Mouse (Mus musculus) hindbrain, embryonic 15.5 days (tissue): ENCODE measurements around the gene Slc12a3. TPM values are rescaled to one million over a fixed set of nuclear protein-coding genes. Genes with fewer than 3 reads are reported as not detected.
A peak's percentile ranks its signal among the peaks of the same experiment; 100 is the strongest.

ENCODE experiments used
- ATAC-seq: fragments of 200-750 bp; cut with Nextera tagmentation; 2 replicates; pipeline ENCODE4 v1.8.0; 2017; ENCODE audit warnings: low read depth, moderate number of reproducible peaks, moderate TSS enrichment; ENCODE audit not compliant: low FRiP score
- H3K27ac ChIP-seq: fragments of 300-500 bp; sonication (generic); replicated peaks from 2 replicates; pipeline ENCODE4 v1.5.1; 2015; ENCODE audit warnings: mild to moderate bottlenecking, inconsistent platforms
- H3K27me3 ChIP-seq: fragments of 300-500 bp; sonication (generic); 2 replicates; pipeline ENCODE4 v1.6.1; 2015; ENCODE audit warnings: control low read depth, inconsistent platforms
- H3K36me3 ChIP-seq: fragments of 300-500 bp; sonication (generic); 2 replicates; pipeline ENCODE4 v1.6.1; 2015; ENCODE audit warnings: control low read depth, inconsistent platforms
- H3K4me1 ChIP-seq: fragments of 300-500 bp; sonication (generic); replicated peaks from 2 replicates; pipeline ENCODE4 v1.6.1; 2015; ENCODE audit warnings: control low read depth, inconsistent platforms
- H3K4me2 ChIP-seq: fragments of 300-500 bp; sonication (generic); 2 replicates; pipeline ENCODE4 v1.6.1; 2015; ENCODE audit warnings: moderate library complexity, mild to moderate bottlenecking, inconsistent platforms
- H3K4me3 ChIP-seq: fragments of 300-500 bp; sonication (generic); 2 replicates; pipeline ENCODE4 v1.5.1; 2015; ENCODE audit warnings: mild to moderate bottlenecking, inconsistent platforms
- H3K9ac ChIP-seq: fragments of 300-500 bp; sonication (generic); 2 replicates; pipeline ENCODE4 v1.6.1; 2015; ENCODE audit warnings: inconsistent platforms
- H3K9me3 ChIP-seq: fragments of 300-500 bp; sonication (generic); 2 replicates; pipeline ENCODE4 v1.6.1; 2016; ENCODE audit warnings: control low read depth, inconsistent platforms
- WGBS: fragments of 180-500 bp; shearing (Covaris S2); methylation state at CpG from one replicate; pipeline ENCODE4 v1.1.7; 2015; 5-methylcytosine and 5-hydroxymethylcytosine counted together
- polyA plus RNA-seq: library from polyadenylated mRNA; unstranded; fragments of >200 nt; fragmentation: Nextera tagmentation; extraction: Ambion mirVana; gene quantifications from 2 replicates; pipeline ENCODE4 v1.2.1, GENCODE M21; 2015

Slc12a3 gene
- polyA plus RNA-seq, 1 experiment from 2014 or later = 0.14 TPM

DNA sequence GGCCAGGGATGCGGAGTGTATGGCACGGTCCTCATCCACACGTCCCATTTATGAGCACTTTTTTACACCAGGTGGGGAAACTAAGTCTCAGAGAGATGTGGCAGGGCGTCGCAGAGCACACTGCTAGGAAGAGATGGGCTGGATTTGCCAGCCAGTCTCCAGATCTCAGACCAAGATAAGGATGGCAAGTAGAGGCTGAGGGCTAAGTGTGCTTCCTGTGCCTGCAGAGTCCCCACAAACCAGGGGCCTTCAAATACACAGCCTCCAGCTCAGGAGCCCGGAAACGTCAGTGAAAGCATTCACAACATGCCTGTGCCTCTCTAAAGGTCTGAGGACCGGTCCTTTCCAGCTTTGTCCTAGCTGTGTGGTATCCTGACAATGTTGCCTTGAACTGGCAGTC, 8.6 kb downstream of the Slc12a3 start:
- Histone ChIP-seq H3K27ac (no peak overlapping the region), H3K4me2 (no peak overlapping the region), H3K27me3 (no peaks in the 10 kb centered on the region), H3K4me3 (no peak overlapping the region), H3K9me3 (no peaks in the 10 kb centered on the region), H3K4me1 (no peaks in the 10 kb centered on the region), H3K36me3 (no peaks in the 10 kb centered on the region), H3K9ac (no peak overlapping the region)
- 89% methylated on average over 8 of the region's 8 CpGs for WGBS
- ATAC-seq = no peak

DNA sequence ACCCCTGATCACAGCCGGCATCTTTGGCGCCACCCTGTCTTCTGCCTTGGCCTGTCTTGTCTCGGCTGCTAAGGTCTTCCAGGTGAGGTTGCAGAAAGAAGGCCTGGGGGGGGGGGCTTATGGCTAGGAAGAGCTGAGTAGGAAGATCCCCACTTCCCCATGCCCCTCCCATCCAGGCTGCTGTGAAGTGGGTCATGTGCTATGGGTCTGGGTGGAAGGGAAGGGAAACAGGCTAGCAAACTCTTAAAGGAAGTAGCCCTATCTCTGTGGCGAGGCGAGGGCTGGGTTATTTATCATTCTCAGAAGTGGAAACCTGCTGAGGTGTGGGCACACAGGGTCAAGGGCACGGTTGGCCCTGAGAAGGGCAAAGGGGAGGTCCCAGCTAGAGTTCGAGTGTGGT, 11.8 kb downstream of the Slc12a3 start:
- no peak overlapping the region for H3K4me2 ChIP-seq
- H3K36me3 ChIP-seq = no peaks in the 10 kb centered on the region
- H3K4me3 ChIP-seq = no peak overlapping the region
- ATAC-seq = no peak
- no peak overlapping the region for H3K9ac ChIP-seq
- no peaks in the 10 kb centered on the region for H3K9me3 ChIP-seq
- H3K4me1 ChIP-seq = no peaks in the 10 kb centered on the region
- no peak overlapping the region for H3K27ac ChIP-seq
- 83% methylated on average over 7 of the region's 7 CpGs for WGBS
- H3K27me3 ChIP-seq = no peaks in the 10 kb centered on the region

DNA sequence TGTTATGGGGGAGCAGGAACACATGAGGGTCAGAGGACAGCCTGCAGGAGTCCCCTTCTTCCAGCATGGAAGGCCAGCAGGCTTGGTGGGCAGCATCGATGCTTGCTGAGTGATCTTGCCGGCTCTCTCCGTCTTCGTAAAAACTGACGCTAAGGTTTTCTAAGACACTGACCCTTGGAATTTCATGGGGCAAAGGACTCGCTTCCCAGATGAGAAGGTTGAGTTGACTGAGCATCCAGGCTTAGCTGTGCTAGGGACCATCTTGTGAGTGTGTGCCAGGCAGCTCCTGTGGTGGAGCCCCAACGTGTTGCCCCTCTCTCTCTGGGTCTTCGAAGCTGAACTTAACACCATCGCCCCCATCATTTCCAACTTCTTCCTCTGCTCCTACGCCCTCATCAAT, 13.7 kb downstream of the Slc12a3 start:
- H3K36me3 ChIP-seq = no peaks in the 10 kb centered on the region
- whole genome bisulfite sequencing = 89% methylated on average over 10 of the region's 10 CpGs
- H3K9me3 ChIP-seq = no peaks in the 10 kb centered on the region
- H3K4me1 ChIP-seq = no peaks in the 10 kb centered on the region
- no peak overlapping the region for H3K4me3 ChIP-seq
- ATAC-seq = no peak
- no peak overlapping the region for H3K4me2 ChIP-seq
- no peak overlapping the region for H3K27ac ChIP-seq
- H3K27me3 ChIP-seq = no peaks in the 10 kb centered on the region
- no peak overlapping the region for H3K9ac ChIP-seq

DNA sequence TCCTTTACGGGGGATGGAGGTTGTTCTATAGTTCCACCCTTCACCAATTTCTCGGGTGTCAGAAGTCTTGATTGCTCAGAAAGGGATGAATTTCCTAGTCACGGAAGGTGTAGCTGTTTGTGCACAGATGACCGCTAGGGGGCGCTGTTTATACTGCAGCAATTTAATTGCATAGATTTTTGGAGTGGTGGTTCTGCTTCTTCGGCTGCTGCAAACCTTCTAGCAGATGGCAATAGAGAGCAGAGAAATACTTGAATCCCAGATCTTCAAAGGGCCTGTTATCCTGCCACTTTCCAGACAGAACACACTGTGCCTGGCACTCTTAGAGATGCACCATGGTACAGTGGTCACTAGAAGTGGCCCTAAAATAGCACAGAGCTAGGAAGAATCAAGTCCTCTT, 14.3 kb downstream of the Slc12a3 start:
- Histone ChIP-seq H3K27ac (no peak overlapping the region), H3K9ac (no peak overlapping the region), H3K27me3 (no peaks in the 10 kb centered on the region), H3K4me1 (no peaks in the 10 kb centered on the region), H3K9me3 (no peaks in the 10 kb centered on the region), H3K4me3 (no peak overlapping the region), H3K4me2 (no peak overlapping the region), H3K36me3 (no peaks in the 10 kb centered on the region)
- no peak for ATAC-seq
- WGBS = 7% methylated on average over 6 of the region's 6 CpGs

DNA sequence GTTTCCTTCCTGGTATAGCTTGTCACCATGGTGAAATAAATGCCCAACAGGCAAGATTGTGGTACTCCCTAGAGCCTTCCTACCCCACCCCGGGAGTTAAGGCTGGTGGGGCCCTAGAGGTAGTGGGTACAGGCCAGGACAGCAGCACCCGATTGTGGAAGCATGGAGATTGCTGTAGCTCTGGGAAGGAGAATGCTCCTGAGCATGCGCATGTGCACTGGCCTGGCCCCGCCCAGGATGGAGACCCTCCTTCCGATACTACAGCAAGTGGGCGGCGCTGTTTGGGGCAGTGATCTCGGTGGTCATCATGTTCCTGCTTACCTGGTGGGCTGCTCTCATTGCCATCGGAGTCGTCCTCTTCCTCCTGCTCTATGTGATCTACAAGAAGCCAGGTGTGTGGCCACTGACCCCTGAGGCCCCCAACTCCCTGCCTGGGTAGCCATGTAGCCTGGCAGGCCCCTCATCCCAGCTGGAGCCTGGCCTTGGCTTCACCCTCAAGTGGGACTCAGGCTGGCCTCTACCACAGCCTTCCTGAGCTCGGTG, 14.8 kb downstream of the Slc12a3 start:
- Histone ChIP-seq H3K4me2 (no peak overlapping the region), H3K27ac (no peak overlapping the region), H3K9me3 (no peaks in the 10 kb centered on the region), H3K9ac (no peak overlapping the region), H3K27me3 (no peaks in the 10 kb centered on the region), H3K36me3 (no peaks in the 10 kb centered on the region), H3K4me3 (no peak overlapping the region), H3K4me1 (no peaks in the 10 kb centered on the region)
- ATAC-seq = no peak
- WGBS = 82% methylated on average over 11 of the region's 11 CpGs

DNA sequence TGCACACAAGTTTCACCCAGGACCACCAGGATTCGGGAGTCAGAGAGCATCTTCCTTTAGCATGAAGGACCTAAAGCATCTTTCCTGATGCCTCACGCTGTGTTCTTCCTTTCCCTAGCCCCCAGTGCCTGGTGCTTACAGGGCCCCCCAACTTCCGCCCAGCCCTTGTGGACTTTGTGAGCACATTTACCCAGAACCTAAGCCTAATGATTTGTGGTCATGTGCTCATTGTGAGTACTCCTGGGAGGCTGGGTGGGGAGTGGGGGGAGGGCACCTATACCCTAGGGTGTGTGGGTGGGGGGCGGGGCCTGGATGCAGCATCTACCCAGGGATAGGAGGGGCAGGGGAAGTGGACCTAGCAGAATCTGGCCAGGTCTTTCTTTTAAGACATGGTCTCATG, 16.7 kb downstream of the Slc12a3 start:
- 91% methylated on average over 4 of the region's 4 CpGs for WGBS
- Histone ChIP-seq H3K4me3 (no peak overlapping the region), H3K27ac (no peak overlapping the region), H3K27me3 (no peaks in the 10 kb centered on the region), H3K9ac (no peak overlapping the region), H3K36me3 (no peaks in the 10 kb centered on the region), H3K9me3 (no peaks in the 10 kb centered on the region), H3K4me1 (no peaks in the 10 kb centered on the region), H3K4me2 (no peak overlapping the region)
- no peak for ATAC-seq

DNA sequence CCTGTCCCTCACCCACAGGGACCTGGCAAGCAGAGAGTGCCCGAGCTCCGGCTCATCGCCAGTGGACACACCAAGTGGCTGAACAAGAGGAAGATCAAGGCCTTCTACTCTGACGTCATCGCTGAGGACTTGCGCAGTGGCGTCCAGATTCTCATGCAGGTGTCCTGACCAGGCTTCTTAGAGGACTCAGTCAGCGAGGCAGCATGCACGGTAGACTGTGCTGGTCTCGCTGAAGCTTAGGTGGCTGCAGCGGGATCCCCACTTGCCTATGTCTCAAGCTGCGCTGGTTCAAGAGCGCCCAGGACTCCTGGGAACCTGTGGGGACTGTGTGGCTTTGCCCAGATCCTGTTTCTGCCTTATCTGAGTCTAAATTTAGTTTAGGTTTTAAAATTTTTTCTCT, 17.3 kb downstream of the Slc12a3 start:
- Histone ChIP-seq H3K9ac (no peak overlapping the region), H3K27me3 (no peaks in the 10 kb centered on the region), H3K9me3 (no peaks in the 10 kb centered on the region), H3K4me2 (no peak overlapping the region), H3K4me1 (no peaks in the 10 kb centered on the region), H3K36me3 (no peaks in the 10 kb centered on the region), H3K4me3 (no peak overlapping the region), H3K27ac (no peak overlapping the region)
- ATAC-seq = no peak
- 94% methylated on average over 13 of the region's 13 CpGs for WGBS

DNA sequence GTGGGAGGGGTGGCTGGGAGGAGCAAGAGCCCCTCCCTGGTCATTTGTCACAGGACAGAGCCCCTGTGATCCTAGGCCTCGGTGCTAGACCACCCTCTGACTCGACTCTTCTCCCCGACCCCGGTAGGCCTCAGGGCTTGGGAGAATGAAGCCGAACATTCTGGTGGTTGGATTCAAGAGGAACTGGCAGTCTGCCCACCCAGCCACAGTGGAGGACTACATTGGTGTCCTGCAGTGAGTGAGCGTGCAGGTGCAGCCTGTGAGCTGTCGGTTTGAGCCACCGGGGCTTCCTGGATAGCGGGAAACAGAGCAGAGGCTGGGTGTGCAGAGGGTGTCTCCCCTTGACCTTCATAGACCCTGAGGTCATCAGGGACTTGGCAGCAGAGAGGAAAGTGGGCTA, 19.4 kb downstream of the Slc12a3 start:
- no peak overlapping the region for H3K9ac ChIP-seq
- H3K9me3 ChIP-seq = no peaks in the 10 kb centered on the region
- no peaks in the 10 kb centered on the region for H3K4me1 ChIP-seq
- no peak overlapping the region for H3K4me2 ChIP-seq
- H3K4me3 ChIP-seq = no peak overlapping the region
- ATAC-seq = no peak
- H3K27me3 ChIP-seq = no peaks in the 10 kb centered on the region
- H3K27ac ChIP-seq = no peak overlapping the region
- no peaks in the 10 kb centered on the region for H3K36me3 ChIP-seq
- 62% methylated on average over 9 of the region's 9 CpGs for WGBS

DNA sequence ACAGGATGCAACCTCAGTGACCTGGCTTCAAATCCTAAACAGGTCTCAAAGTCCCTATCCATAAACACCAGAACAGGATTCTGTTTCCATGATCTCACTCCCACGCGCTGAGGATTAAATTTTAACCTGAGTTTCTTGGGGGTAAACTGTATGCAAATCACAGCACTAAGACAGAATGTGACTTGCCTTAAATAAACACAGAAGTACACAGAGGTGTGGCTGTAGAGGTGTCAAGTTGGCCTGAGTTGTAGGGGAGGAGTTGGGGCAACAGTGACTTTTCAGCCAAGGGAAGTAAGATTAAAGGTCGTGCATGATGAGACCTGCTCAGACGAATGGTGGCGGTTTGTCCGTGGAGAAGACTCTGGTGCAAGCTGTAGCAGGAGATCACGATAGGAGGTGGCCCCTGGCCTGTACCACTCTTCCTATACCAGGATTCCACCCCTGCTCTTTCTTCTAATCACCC, 25.1 kb downstream of the Slc12a3 start:
- WGBS = 93% methylated on average over 7 of the region's 7 CpGs

DNA sequence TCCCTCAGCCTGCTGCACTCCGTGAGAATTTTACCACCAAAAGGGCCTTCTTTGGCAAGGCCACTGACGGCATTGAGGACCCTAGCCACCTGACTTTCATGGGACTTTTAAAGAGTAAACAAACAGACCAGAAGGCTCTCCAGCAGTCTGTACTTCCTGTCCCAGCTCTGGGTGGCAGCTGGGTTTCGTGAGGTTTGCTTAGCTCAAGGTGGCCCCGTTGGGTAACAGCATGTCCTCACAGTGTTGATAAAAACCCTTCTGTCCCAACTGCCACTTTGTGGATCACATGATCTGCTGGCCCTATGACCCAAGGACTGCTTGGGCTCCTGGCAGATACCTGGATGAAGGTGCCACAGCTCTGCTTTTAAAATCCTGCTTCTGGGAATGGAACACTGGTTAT, 25.6 kb downstream of the Slc12a3 start:
- Histone ChIP-seq H3K4me2 (no peak overlapping the region), H3K27me3 (no peaks in the 10 kb centered on the region), H3K27ac (no peak overlapping the region), H3K9me3 (no peaks in the 10 kb centered on the region), H3K4me3 (no peak overlapping the region), H3K36me3 (no peaks in the 10 kb centered on the region), H3K4me1 (no peaks in the 10 kb centered on the region), H3K9ac (no peak overlapping the region)
- WGBS = 84% methylated on average over 4 of the region's 4 CpGs
- ATAC-seq = no peak

More for the DNA sequence above, 25.1 kb downstream of the Slc12a3 start:
- H3K9me3 ChIP-seq = no peaks in the 10 kb centered on the region
- no peaks in the 10 kb centered on the region for H3K27me3 ChIP-seq
- ATAC-seq = no peak
- no peak overlapping the region for H3K4me3 ChIP-seq
- no peak overlapping the region for H3K4me2 ChIP-seq
- no peak overlapping the region for H3K27ac ChIP-seq
- H3K4me1 ChIP-seq = no peaks in the 10 kb centered on the region
- no peaks in the 10 kb centered on the region for H3K36me3 ChIP-seq
- H3K9ac ChIP-seq = no peak overlapping the region

DNA sequence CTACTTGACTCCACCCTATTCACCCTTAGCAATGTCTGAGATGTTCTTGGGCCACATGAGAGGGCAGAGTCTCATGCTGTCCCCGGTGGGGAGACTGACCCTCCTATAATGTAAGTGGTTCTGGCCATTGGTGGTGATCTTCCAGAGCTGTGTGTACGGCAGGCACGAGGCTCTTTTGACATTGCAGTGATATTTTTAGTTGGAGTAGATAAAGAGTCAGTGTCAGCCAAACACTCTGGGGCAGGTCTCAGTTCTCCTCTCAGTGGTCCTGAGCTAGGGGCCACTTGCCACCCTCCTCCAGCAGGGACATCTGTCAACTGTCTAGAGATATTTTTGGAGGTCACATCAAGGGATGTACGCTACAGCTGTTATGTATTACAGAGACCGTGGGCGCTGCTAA, 28.2 kb downstream of the Slc12a3 start:
- H3K4me1 ChIP-seq = no peaks in the 10 kb centered on the region
- no peak for ATAC-seq
- H3K36me3 ChIP-seq = no peaks in the 10 kb centered on the region
- no peak overlapping the region for H3K4me3 ChIP-seq
- H3K9ac ChIP-seq = no peak overlapping the region
- H3K9me3 ChIP-seq = no peaks in the 10 kb centered on the region
- no peak overlapping the region for H3K4me2 ChIP-seq
- H3K27me3 ChIP-seq = no peaks in the 10 kb centered on the region
- no peak overlapping the region for H3K27ac ChIP-seq
- 88% methylated on average over 6 of the region's 6 CpGs for WGBS

DNA sequence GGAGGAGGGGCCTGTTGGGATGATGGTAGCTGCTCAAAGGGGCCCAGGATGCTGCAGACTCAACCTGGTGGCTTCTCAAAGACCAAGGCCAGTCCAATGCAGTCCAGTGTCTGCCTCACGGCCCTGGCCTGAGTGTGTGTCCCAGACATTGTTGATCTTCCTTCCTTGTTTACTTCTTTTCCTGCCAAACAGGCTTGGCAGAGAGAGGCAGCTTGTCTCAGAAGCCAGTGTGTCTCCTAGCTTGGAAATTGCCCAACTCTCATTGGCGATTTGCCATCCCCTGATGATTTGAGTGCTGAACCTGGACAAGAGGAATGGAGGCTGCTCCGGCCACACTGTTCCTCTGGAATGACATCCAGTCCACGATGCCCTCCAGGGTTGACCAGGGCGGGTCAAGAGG, 29.5 kb downstream of the Slc12a3 start:
- Histone ChIP-seq H3K4me2 (no peak overlapping the region), H3K36me3 (no peaks in the 10 kb centered on the region), H3K4me1 (0 out of 2 replicates have a peak, but pooled peaks cover 3% of the 10 kb centered on the region), H3K4me3 (no peak overlapping the region), H3K27ac (no peak overlapping the region), H3K9ac (no peak overlapping the region), H3K27me3 (no peaks in the 10 kb centered on the region), H3K9me3 (no peaks in the 10 kb centered on the region)
- WGBS = 63% methylated on average over 5 of the region's 5 CpGs
- ATAC-seq = 0 out of 2 replicates have a peak, but pooled peaks have one; percentile 42

DNA sequence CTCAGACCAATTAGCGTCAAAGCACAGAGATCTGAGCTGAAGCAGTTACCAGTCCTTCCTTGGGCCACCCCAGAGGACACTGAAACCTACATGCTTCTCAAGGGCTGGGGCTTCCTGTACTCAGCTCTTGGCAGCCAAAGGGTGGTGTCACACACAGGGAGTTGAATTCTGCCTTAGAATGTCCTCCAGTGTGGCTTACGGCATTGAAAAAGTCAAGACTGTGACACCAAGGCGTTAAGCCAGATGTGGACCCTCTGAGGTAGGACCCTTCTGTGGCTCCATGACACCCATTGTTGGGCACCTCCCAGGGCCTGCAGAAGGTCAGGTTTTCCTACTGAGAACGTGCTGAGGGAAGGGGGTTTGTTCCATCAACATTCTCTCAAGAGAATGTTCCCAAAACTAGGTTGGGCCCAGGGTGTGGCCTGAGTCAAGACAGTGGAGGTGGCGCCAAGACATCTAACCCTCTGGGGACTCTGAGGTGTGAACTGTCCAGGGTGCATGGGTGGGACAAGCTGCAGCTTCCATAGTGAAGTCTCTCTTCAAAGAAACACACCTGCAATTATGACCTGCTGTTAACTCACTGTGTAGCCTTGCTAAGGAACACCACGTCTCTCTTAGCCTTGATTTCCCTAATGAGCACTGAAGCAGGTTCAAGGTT, 32.9 kb downstream of the Slc12a3 start:
- Histone ChIP-seq H3K4me3 (no peak overlapping the region), H3K9ac (no peak overlapping the region), H3K4me2 (no peak overlapping the region), H3K4me1 (0 out of 2 replicates have a peak, but pooled peaks cover 3% of the 10 kb centered on the region), H3K27ac (no peak overlapping the region), H3K27me3 (no peaks in the 10 kb centered on the region), H3K9me3 (no peaks in the 10 kb centered on the region), H3K36me3 (no peaks in the 10 kb centered on the region)
- ATAC-seq = no peak
- 84% methylated on average over 6 of the region's 6 CpGs for WGBS
